Mouse (Mus musculus): ENCODE data around the gene Eps8l2.

- no peak for TF ChIP-seq POLR2A (IDR thresholded peaks at IDR 0.05; ENCODE audit: control insufficient read depth, extremely low read depth, insufficient read depth, low read length, poor library complexity)
- no peak for TF ChIP-seq CTCF (IDR thresholded peaks at IDR 0.05; ENCODE audit: borderline replicate concordance, control insufficient read depth, extremely low read depth, insufficient read depth, low read length, poor library complexity)
These were observed 44.7 kb upstream of the Eps8l2 start for GRCm38 (mm10) chr7:141293852-141294471.
